Mouse (Mus musculus) small intestine, adult 10 weeks (tissue): ENCODE data around the gene Dok7. TPM values are rescaled to one million over a fixed set of nuclear protein-coding genes. Genes with fewer than 3 reads are reported as not detected.

ENCODE experiments used
- polyA plus RNA-seq: library from polyadenylated mRNA; stranded (reverse); fragments of 350-450 nt; fragmentation: Illumina TruSeq; extraction: RNeasy Lipid Tissue Mini Kit (QIAGEN cat#74804); gene quantifications from one replicate; pipeline ENCODE4 v1.2.3, GENCODE M21; 2014; ENCODE audit warnings: low replicate concordance

Gene Dok7
- not detected for polyA plus RNA-seq

GRCm38 (mm10) chr5:35056604-35057432, at the start of gene Dok7:
Gene Dok7 (plus strand): TSS chr5:35056766.

GRCm38 (mm10) chr5:35041268-35041829, 15.2 kb upstream of the Dok7 start, which contains the start of gene Hgfac:
Gene Hgfac (plus strand): TSS chr5:35041509.

GRCm38 (mm10) chr5:35104960-35105921, 48.7 kb downstream of the Dok7 start, which contains the start of gene Lrpap1:
Gene Lrpap1 (minus strand): TSS chr5:35105766.

Other genes starting within 250 kb of the Dok7 start
- not detected for gene Msantd1, start 148.8 kb upstream of the Dok7 start, polyA plus RNA-seq
- gene Rgs12, start 107.3 kb upstream of the Dok7 start, polyA plus RNA-seq, result 5.2 TPM
- gene Hgfac, start 15.3 kb upstream of the Dok7 start, polyA plus RNA-seq, result 0.67 TPM
- 2.3 TPM for gene Lrpap1, start 49.0 kb downstream of the Dok7 start, polyA plus RNA-seq
- gene Adra2c, start 221.6 kb downstream of the Dok7 start, polyA plus RNA-seq, result not detected